Mouse (Mus musculus) midbrain, embryonic 11.5 days (tissue): Measurements from ENCODE around the gene Sox10. TPM values are rescaled to one million over a fixed set of nuclear protein-coding genes. Genes with fewer than 3 reads are reported as not detected.

Experiments
- ATAC-seq: fragments of 200-750 bp; cut with Nextera tagmentation; 2 replicates; pipeline ENCODE4 v1.8.0; 2017; ENCODE audit warnings: moderate TSS enrichment, moderate library complexity; ENCODE audit not compliant: low FRiP score
- DNase-seq: peaks from one replicate; pipeline ENCODE4 v3.0.0; 2015; ENCODE audit warnings: low spot score; ENCODE audit errors: missing footprints
- H3K27ac ChIP-seq: fragments of 300-500 bp; sonication (generic); 2 replicates; pipeline ENCODE4 v1.5.1; 2014; ENCODE audit warnings: low read depth, low read length
- H3K27me3 ChIP-seq: fragments of 300-500 bp; sonication (generic); 2 replicates; pipeline ENCODE4 v1.6.1; 2014; ENCODE audit warnings: mild to moderate bottlenecking, low read length, moderate library complexity, mixed read lengths; ENCODE audit not compliant: control insufficient read depth, insufficient read depth
- H3K36me3 ChIP-seq: fragments of 300-500 bp; sonication (generic); 2 replicates; pipeline ENCODE4 v1.6.1; 2014; ENCODE audit warnings: mild to moderate bottlenecking, low read length, moderate library complexity, mixed read lengths; ENCODE audit not compliant: control insufficient read depth, insufficient read depth
- H3K4me1 ChIP-seq: fragments of 300-500 bp; sonication (generic); 2 replicates; pipeline ENCODE4 v1.6.1; 2014; ENCODE audit warnings: low read length; ENCODE audit not compliant: control insufficient read depth, insufficient read depth
- H3K4me2 ChIP-seq: fragments of 300-500 bp; sonication (generic); 2 replicates; pipeline ENCODE4 v1.6.1; 2014; ENCODE audit warnings: mild to moderate bottlenecking, moderate library complexity
- H3K4me3 ChIP-seq: fragments of 300-500 bp; sonication (generic); 2 replicates; pipeline ENCODE4 v1.5.1; 2014; ENCODE audit warnings: low read depth, low read length
- H3K9ac ChIP-seq: fragments of 300-500 bp; sonication (generic); 2 replicates; pipeline ENCODE4 v1.6.1; 2014; ENCODE audit warnings: low read length
- H3K9me3 ChIP-seq: fragments of 300-500 bp; sonication (generic); 2 replicates; pipeline ENCODE4 v1.6.1; 2016; ENCODE audit warnings: low read length; ENCODE audit not compliant: control insufficient read depth
- WGBS: fragments of 180-500 bp; shearing (Covaris S2); extraction: QIAGEN DNeasy Blood & Tissue Kit; methylation state at CpG from one replicate; pipeline ENCODE4 v1.1.7; 2014; 5-methylcytosine and 5-hydroxymethylcytosine counted together
- polyA plus RNA-seq: library from polyadenylated mRNA; unstranded; fragments of >200 nt; fragmentation: Nextera tagmentation; extraction: Ambion mirVana; gene quantifications from 2 replicates; pipeline ENCODE4 v1.2.1, GENCODE M21; 2014

Gene Sox10
- polyA plus RNA-seq, 1 experiment from 2014 or later = 0.64 TPM

GRCm38 (mm10) chr15:79107966-79108365 lies 57.1 kb downstream of the Sox10 start:
- H3K9ac ChIP-seq = peak overlapping the region; percentile 90; the same call in 1 of the 2 replicates

GRCm38 (mm10) chr15:79105804-79106203 lies 59.2 kb downstream of the Sox10 start:
- H3K36me3 ChIP-seq = no peaks in the 10 kb centered on the region
- H3K9ac ChIP-seq = no peak overlapping the region
- H3K27ac ChIP-seq = no peak overlapping the region
- H3K4me2 ChIP-seq = no peak overlapping the region
- ATAC-seq (no peak), DNase-seq (no peak)
- H3K9me3 ChIP-seq = no peaks in the 10 kb centered on the region
- H3K4me3 ChIP-seq = no peak overlapping the region
- peaks cover 2% of the 10 kb centered on the region; the same call in 1 of the 2 replicates for H3K27me3 ChIP-seq
- whole genome bisulfite sequencing = 65% methylated on average over 2 of the region's 2 CpGs
- peaks cover 15% of the 10 kb centered on the region for H3K4me1 ChIP-seq

More at GRCm38 (mm10) chr15:79107966-79108365, 57.1 kb downstream of the Sox10 start:
- DNase-seq (no peak), ATAC-seq (no peak)
- Histone ChIP-seq H3K4me1 (peaks cover 15% of the 10 kb centered on the region), H3K36me3 (no peaks in the 10 kb centered on the region), H3K27ac (no peak overlapping the region), H3K4me3 (peak overlapping the region; percentile 82; the same call in 1 of the 2 replicates), H3K9me3 (no peaks in the 10 kb centered on the region), H3K4me2 (peak overlapping the region; percentile 99), H3K27me3 (peaks cover 2% of the 10 kb centered on the region; the same call in 1 of the 2 replicates)
- WGBS = 19% methylated on average over 7 of the region's 7 CpGs

Other genes starting within 250 kb of the Sox10 start
- 360 and 382 TPM in 2 replicates for gene Lgals1, start 238.5 kb downstream of the Sox10 start, polyA plus RNA-seq
- gene Nol12, start 230.3 kb downstream of the Sox10 start, polyA plus RNA-seq = 58.3 and 62.7 TPM in 2 replicates
- gene Triobp, start 217.5 kb downstream of the Sox10 start, polyA plus RNA-seq = 33.2 and 34.8 TPM in 2 replicates
- gene H1f0, start 136.8 kb downstream of the Sox10 start, polyA plus RNA-seq = 355 and 376 TPM in 2 replicates
- gene Galr3, start 123.4 kb downstream of the Sox10 start, polyA plus RNA-seq = not detected in 2 replicates
- 52.7 and 53.5 TPM in 2 replicates for gene Ankrd54, start 102.3 kb downstream of the Sox10 start, polyA plus RNA-seq
- gene Eif3l, start 90.1 kb downstream of the Sox10 start, polyA plus RNA-seq = 242 and 251 TPM in 2 replicates
- 5.2 and 5.4 TPM in 2 replicates for gene Micall1, start 56.3 kb downstream of the Sox10 start, polyA plus RNA-seq
- gene Polr2f, start 24.2 kb downstream of the Sox10 start, polyA plus RNA-seq = 354 and 362 TPM in 2 replicates
- gene 1700088E04Rik, start 24.0 kb downstream of the Sox10 start, polyA plus RNA-seq = 9.5 and 10.2 TPM in 2 replicates
- 18.7 and 21.1 TPM in 2 replicates for gene Pick1, start 63.9 kb upstream of the Sox10 start, polyA plus RNA-seq
- 0.12 and 0.57 TPM in 2 replicates for gene Gm49486, start 64.2 kb upstream of the Sox10 start, polyA plus RNA-seq
- 0.14 and 0.15 TPM in 2 replicates for gene Slc16a8, start 89.5 kb upstream of the Sox10 start, polyA plus RNA-seq
- gene Baiap2l2, start 120.3 kb upstream of the Sox10 start, polyA plus RNA-seq = 0.27 and 1.5 TPM in 2 replicates
- gene Pla2g6, start 163.2 kb upstream of the Sox10 start, polyA plus RNA-seq = 18.4 and 20.6 TPM in 2 replicates
- gene Maff, start 181.4 kb upstream of the Sox10 start, polyA plus RNA-seq = 1.0 and 2.3 TPM in 2 replicates
- 25.5 and 33.8 TPM in 2 replicates for gene Tmem184b, start 238.3 kb upstream of the Sox10 start, polyA plus RNA-seq